Mouse (Mus musculus): ENCODE measurements at regions not wholly inside any gene's neighbourhood (a gene's known extent, or its start where the extent isn't known, plus 50 kb on each side); places are given as distances from the start of the nearest gene placed in this dataset.

DNA sequence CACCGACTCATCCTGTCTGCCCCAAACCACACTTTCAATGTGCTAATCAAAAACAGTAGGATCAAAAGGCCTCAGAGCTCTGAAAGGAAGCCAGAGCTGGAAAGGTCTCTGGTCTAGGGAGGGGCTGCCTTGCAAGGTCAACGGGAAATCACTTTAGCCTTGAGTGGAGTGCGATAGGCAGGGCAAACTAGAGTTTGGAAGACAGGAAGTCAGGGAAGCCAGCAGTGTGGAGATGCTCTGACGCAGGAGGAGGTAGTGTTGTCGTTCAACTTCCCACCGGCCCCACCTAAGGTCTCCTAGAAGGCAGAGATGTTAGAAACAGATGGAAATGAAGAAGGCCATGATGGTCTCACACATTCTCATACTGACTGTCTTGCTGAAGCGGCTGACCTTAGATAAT is 52.0 kb upstream of the Trp53i11 start:
- ChIA-PET CTCF (interaction anchor here (1.3 kb wide), 1 partner anchor 16 kb away, joined by 3 read pairs; no protein-coding TSS in a partner anchor), POLR2A (no interaction called here)
- in situ Hi-C loops (cut with MboI; ENCODE audit: low pct_unique_long_range_greater_than_20kb), result no loop called here
- no peak for TF ChIP-seq CTCF (IDR thresholded peaks at IDR 0.05)
- DNase-seq (ENCODE audit: low read depth, low spot score) (no peak), ATAC-seq (no peak)
- H3K27me3 ChIP-seq, result no peaks in the 10 kb centered on the region

DNA sequence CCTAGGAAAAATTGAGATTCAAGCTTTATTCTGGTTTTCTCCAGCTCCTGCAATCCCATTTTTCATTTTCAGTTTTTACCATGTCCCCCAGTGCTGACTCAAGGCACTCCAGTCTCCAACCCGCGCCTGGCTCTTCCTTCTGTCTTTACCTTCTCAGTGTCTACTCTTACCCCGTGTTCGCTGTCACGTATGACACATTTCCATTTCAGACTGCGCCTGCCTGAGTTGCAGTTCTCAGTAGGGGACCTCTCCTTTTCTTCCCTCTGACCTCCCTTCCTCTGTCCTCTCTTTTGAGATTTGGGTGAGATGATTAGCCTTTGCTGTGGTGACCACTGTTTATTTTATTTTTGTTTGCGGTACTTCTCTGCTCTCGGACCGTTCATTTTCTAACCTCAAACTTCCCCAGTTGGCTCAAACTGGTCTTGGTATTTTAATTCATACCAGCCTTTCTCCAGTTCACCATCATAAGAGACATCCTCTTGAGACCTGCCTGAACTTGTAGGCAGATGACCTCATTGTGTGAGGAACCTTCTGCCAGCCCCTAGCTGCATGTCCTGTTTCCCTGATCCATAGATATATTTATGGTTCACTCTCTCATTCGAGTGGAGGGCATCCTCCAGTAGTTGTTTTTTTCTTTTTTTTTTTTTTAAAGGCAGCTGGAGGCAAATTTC is 53.9 kb upstream of the Trp53i11 start:
- DNase-seq (ENCODE audit: low read depth, low spot score) (peak; percentile 27), ATAC-seq (peak; percentile 67)
- in situ Hi-C loops (cut with MboI; ENCODE audit: low pct_unique_long_range_greater_than_20kb), result no loop called here
- CTCF ChIA-PET, result interaction anchor here (1.0 kb wide), 1 partner anchor 11 kb away, joined by 3 read pairs; no protein-coding TSS in a partner anchor
- no peak for TF ChIP-seq CTCF (IDR thresholded peaks at IDR 0.05)
- no peaks in the 10 kb centered on the region for H3K27me3 ChIP-seq
- POLR2A ChIA-PET, result no interaction called here

DNA sequence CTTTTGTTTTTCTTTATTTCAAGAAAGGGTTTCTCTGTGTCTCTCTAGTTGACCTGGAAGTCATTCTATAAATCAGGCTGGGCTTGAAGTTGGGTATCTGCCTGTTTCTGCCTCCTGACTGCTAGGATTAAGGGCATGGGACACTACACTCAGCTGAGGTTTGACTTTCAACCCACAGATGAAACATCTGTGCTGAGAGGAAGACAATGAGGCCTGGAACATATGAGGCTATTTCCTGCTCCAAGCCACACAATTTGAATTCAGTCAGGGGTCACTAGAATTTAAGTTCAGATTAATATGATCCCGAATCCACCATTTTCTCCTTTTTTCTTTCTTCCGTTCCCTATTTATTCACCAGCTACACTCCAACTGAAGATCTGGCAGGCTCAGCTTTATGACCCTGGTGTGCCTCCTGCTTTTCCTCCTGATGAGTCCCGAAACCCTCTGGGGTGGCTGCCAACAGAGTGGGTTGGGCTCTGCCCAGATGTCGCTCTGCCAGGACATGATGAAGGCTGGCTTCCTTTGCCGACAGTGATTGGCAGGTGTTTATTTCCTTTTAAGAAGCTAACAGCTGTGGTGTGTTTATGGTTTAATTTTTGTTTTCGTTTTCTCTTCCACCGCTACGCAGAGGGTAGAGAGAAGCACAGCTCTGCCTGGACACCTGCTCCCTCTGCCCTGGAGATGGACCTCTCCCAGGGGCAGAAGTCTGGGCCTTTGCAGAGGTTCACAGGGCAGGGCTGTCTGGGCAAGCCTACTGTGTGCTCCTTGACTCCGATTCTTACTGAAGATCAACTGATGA is 55.3 kb upstream of the Trp53i11 start:
- in situ Hi-C loops (cut with MboI; ENCODE audit: low pct_unique_long_range_greater_than_20kb), result no loop called here
- no peak for DNase-seq (ENCODE audit: low read depth, low spot score)
- ATAC-seq, result no peak
- TF ChIP-seq CTCF (IDR thresholded peaks at IDR 0.05), result no peak
- POLR2A ChIA-PET, result no interaction called here
- no peaks in the 10 kb centered on the region for H3K27me3 ChIP-seq
- CTCF ChIA-PET, result interaction anchor here (1.0 kb wide), 1 partner anchor 9 kb away, joined by 3 read pairs; no protein-coding TSS in a partner anchor

DNA sequence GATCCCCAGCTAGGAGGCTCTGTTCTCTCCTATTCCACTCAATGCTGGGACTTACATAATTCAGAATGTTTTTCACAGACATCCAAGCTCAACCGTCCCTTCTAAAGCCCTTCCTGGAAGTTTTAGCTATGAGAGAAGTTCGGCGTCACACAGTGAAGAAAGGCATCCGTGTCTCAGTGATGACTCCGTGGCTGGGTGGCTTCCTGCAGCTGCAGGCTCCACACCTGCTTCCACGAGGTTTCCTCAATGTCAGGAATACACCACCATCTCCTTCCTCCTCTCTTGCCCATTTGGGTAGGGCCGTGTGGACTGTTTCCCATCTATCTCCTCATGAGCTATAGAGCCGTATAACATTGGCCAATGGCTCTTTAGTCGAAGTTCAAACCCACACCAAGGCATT is 56.1 kb upstream of the Trp53i11 start:
- DNase-seq (ENCODE audit: low read depth, low spot score) (no peak), ATAC-seq (no peak)
- H3K27me3 ChIP-seq, result no peaks in the 10 kb centered on the region
- POLR2A ChIA-PET, result no interaction called here
- no peak for TF ChIP-seq CTCF (IDR thresholded peaks at IDR 0.05)
- in situ Hi-C loops (cut with MboI; ENCODE audit: low pct_unique_long_range_greater_than_20kb), result no loop called here
- CTCF ChIA-PET, result no interaction called here

DNA sequence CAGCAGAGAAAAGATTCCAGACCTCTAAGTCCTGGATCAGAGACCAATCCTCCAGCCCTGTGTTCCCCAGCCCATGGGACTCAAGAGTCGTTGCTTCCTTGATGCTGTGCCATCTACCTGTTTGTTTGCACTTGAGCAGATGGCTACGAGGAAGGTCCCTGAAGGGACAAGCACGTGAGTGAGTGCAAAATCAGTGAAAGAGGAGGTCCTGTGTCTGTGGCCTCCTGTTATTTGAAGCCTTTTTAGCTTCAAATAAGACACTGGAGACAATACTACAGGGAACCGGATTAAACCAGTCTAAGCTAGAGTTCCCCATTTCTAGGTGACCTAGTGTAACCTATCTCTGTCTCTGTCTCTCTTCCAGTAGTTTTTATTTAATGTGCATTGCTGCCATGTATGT is 58.2 kb upstream of the Trp53i11 start:
- no peaks in the 10 kb centered on the region for H3K27me3 ChIP-seq
- ATAC-seq, result no peak
- CTCF ChIA-PET, result interaction anchor here (1.1 kb wide), 1 partner anchor 10 kb away, joined by 3 read pairs; no protein-coding TSS in a partner anchor

DNA sequence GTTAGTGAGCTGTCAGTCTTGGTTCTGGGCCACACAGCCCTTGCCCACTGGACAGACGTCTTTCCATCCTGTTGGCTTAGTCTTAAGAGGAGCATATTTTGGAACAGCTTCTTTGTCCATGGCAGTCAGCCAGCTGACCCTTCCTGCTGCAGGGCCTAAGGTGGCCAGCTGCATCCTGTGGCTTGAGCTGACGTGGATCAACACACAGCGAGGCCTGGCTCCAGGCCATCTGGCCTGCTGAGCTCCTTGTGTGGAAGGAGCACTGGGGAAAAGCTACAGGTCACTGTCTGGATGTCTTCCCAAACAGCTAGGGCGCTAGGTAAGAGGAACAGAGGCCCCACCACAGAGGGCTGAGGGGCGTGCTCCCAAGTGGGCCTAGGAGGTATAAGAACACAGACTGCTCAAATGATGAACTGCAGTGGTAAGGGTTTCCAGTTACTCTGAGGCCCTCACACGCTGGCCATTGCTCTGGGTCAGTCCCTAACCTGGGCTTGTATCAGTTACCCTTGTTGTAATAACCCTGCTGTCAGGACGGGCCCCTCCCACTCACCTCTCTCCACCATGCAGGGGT is 60.7 kb upstream of the Trp53i11 start:
- no peak for TF ChIP-seq CTCF (IDR thresholded peaks at IDR 0.05)
- in situ Hi-C loops (cut with MboI; ENCODE audit: low pct_unique_long_range_greater_than_20kb), result loop anchor here (10.0 kb wide), 1 partner anchor 48 kb away; no protein-coding TSS in a partner anchor
- ChIA-PET POLR2A (no interaction called here), CTCF (interaction anchor here (1.1 to 1.2 kb wide), 2 partner anchors 16 to 58 kb away, joined by 3 read pairs; no protein-coding TSS in a partner anchor)
- no peaks in the 10 kb centered on the region for H3K27me3 ChIP-seq
- ATAC-seq, result peak; percentile 53
- peak; percentile 70 for DNase-seq (ENCODE audit: low read depth, low spot score)

More for the DNA sequence above, 58.2 kb upstream of the Trp53i11 start:
- TF ChIP-seq CTCF (IDR thresholded peaks at IDR 0.05), result no peak
- POLR2A ChIA-PET, result no interaction called here
- DNase-seq (ENCODE audit: low read depth, low spot score), result no peak
- in situ Hi-C loops (cut with MboI; ENCODE audit: low pct_unique_long_range_greater_than_20kb), result loop anchor here (10.0 kb wide), 1 partner anchor 46 kb away; no protein-coding TSS in a partner anchor

DNA sequence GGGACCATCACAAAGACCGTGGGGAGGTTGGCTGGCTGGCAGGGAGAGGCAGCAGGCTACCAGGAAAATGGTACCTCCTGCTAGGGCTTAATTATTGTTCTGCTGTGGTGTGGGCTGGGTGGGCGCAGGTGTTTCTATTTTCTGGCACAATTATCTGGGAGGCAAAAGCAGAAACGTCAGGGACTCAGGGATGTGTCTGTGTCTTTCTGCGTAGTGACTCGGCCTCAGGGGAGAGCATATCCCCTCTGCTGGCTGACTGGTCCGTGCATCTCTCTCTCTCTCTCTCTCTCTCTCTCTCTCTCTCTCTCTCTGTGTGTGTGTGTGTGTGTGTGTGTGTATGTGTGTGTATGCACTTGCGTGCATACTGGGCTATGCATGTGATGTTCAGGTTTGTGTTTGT is 61.2 kb upstream of the Trp53i11 start:
- DNase-seq (ENCODE audit: low read depth, low spot score), result no peak
- ChIA-PET POLR2A (no interaction called here), CTCF (interaction anchor here (1.2 kb wide), 1 partner anchor 15 kb away, joined by 3 read pairs; no protein-coding TSS in a partner anchor)
- H3K27me3 ChIP-seq, result no peaks in the 10 kb centered on the region
- no peak for ATAC-seq
- in situ Hi-C loops (cut with MboI; ENCODE audit: low pct_unique_long_range_greater_than_20kb), result loop anchor here (10.0 kb wide), 1 partner anchor 49 kb away; no protein-coding TSS in a partner anchor
- no peak for TF ChIP-seq CTCF (IDR thresholded peaks at IDR 0.05)

DNA sequence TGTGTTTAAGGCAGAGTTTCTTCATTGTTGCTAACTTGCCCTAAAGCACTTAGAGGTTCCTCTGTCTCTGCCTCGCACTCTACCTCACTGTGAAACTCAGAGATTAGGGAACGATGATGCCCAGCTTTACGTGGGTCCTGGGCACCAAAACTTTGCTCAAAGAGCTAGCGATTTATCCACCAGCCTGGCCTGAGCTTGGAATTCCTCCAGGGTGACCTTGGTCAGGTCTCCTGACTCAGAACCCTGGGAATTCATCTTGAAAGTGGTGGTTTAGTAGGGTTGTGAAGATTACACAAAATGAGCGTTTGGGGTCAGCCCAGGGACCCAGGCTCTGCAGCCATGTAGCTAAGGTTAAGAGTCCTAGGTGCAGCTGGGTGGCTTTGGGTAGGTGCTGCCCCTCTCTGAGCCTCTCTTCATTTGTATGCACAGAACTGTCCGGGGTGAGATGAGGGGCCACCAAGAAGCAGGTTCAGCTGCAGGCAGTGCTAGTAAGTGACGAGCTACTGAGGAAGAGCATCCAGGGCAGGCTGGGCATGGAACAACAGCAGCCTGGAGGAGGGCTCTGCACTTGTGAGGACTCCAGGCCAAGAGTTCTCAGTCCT is 62.4 kb upstream of the Trp53i11 start:
- CTCF ChIA-PET, result interaction anchor here (1.0 to 1.1 kb wide), 2 partner anchors 9 to 346 kb away, joined by 3 read pairs; no protein-coding TSS in a partner anchor
- H3K27me3 ChIP-seq, result no peaks in the 10 kb centered on the region
- in situ Hi-C loops (cut with MboI; ENCODE audit: low pct_unique_long_range_greater_than_20kb), result loop anchor here (10.0 kb wide), 1 partner anchor 50 kb away; no protein-coding TSS in a partner anchor
- no peak for TF ChIP-seq CTCF (IDR thresholded peaks at IDR 0.05)
- POLR2A ChIA-PET, result no interaction called here
- no peak for DNase-seq (ENCODE audit: low read depth, low spot score)
- ATAC-seq, result no peak

DNA sequence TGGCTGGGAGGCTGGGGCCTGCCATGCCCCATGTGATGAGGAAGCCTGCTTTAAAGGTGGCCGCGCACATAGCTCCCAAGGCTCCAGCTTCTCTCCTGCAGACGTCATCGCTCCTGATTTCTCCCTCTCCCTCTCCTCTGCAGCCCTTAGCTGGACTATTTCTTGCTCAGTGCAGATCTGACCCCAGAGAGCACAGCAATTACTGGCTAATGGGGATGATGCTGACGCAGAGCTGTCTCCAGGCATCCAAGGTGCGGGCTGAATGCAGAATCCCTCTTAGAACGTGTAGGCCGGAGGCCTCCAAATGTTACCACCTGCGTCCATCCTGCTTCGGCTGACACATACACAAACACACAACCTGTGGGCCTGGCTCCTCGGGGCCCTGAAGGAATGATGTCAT is 63.5 kb upstream of the Trp53i11 start:
- TF ChIP-seq CTCF (IDR thresholded peaks at IDR 0.05), result no peak
- in situ Hi-C loops (cut with MboI; ENCODE audit: low pct_unique_long_range_greater_than_20kb), result loop anchor here (10.0 kb wide), 1 partner anchor 51 kb away; no protein-coding TSS in a partner anchor
- DNase-seq (ENCODE audit: low read depth, low spot score), result no peak
- CTCF ChIA-PET, result interaction anchor here (1.1 kb wide), 1 partner anchor 8 kb away, joined by 3 read pairs; no protein-coding TSS in a partner anchor
- H3K27me3 ChIP-seq, result no peaks in the 10 kb centered on the region
- POLR2A ChIA-PET, result interaction anchor here (1.2 kb wide), 1 partner anchor 15 kb away, joined by 4 read pairs; no protein-coding TSS in a partner anchor
- ATAC-seq, result no peak

DNA sequence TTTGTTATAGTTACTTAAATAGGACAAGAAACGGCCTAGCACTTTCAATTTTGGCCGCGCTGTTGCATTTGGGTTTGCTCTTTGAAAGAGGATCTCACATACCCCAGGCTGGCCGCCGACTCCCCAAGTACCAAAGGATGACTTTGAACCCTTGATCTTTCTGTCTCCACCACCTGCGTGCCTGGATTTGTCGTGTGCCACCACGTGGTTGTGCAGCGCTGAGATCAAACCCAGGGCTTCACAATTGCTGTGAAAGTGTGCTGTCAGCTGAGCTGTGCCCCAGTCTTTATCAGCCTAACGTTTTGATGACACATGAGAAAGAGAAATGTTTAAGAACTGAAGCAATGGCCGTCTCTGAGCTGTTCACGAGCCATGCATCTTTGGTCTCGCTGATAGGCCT is 67.0 kb upstream of the Trp53i11 start:
- no peak for TF ChIP-seq CTCF (IDR thresholded peaks at IDR 0.05)
- CTCF ChIA-PET, result interaction anchor here (0.7 kb wide), 1 partner anchor 19 kb away, joined by 3 read pairs; no protein-coding TSS in a partner anchor
- ATAC-seq (no peak), DNase-seq (ENCODE audit: low read depth, low spot score) (no peak)
- POLR2A ChIA-PET, result no interaction called here
- in situ Hi-C loops (cut with MboI; ENCODE audit: low pct_unique_long_range_greater_than_20kb), result loop anchor here (10.0 kb wide), 1 partner anchor 54 kb away; no protein-coding TSS in a partner anchor
- H3K27me3 ChIP-seq, result no peaks in the 10 kb centered on the region

All from Patski (cell line).